15 mouse cellular contexts compared by ENCODE assay signal in genomic region chr2:117086766-117087457, GRCm38 (mm10). TPM values are rescaled to one million over a fixed set of nuclear protein-coding genes. Genes with fewer than 3 reads are reported as not detected.
DNase-seq lines count a peak whose midpoint lies in the region; ATAC-seq and TF ChIP-seq lines count a peak whose summit lies in the region.
"Had no signal": no experiment of that assay in that cellular context is flagged by ENCODE, and none has a peak within 500 bp of the region (broad histone marks: within the 10 kb centered on the region; RNA-seq: fewer than 3 reads in every experiment).

No protein-coding gene starts in this region.

- no peak for TF ChIP-seq POLR2A in liver, adult 2 months (IDR thresholded peaks at IDR 0.05; ENCODE audit: extremely low read depth, insufficient read depth, low read length)

- peaks cover 16% of the 10 kb centered on the region for H3K4me1 ChIP-seq in forebrain, embryonic 15.5 days
- peaks cover 22% of the 10 kb centered on the region for H3K4me1 ChIP-seq in forebrain, embryonic 10.5 days
- H3K4me1 ChIP-seq in liver, adult 2 months (ENCODE audit: control insufficient read depth, insufficient read depth, low read length): peaks cover 11% of the 10 kb centered on the region
- H3K4me1 ChIP-seq in liver, postnatal 0 days (ENCODE audit: insufficient read depth): peaks cover 11% of the 10 kb centered on the region; the same call in 1 of the 2 replicates
- 0 out of 2 replicates have a peak, but pooled peaks cover 3% of the 10 kb centered on the region for H3K4me1 ChIP-seq in stomach, embryonic 15.5 days
- 0 out of 2 replicates have a peak, but pooled peaks cover 5% of the 10 kb centered on the region for H3K4me1 ChIP-seq in midbrain, embryonic 13.5 days (replicated peaks)
- H3K4me1 ChIP-seq: midbrain, embryonic 12.5 days had no signal

- peak; percentile 81 for ATAC-seq in forebrain, embryonic 15.5 days (replicated peaks)
- ATAC-seq in liver, postnatal 0 days: no peak
- no peak for ATAC-seq in stomach, embryonic 15.5 days (ENCODE audit: insufficient read depth, low FRiP score, low read depth)
- no peak for ATAC-seq in midbrain, embryonic 13.5 days

- peak overlapping the region; percentile 14 for H3K27ac ChIP-seq in forebrain, embryonic 15.5 days (replicated peaks)
- no peak overlapping the region for H3K27ac ChIP-seq in forebrain, embryonic 10.5 days
- no peak overlapping the region for H3K27ac ChIP-seq in liver, adult 2 months (replicated peaks; ENCODE audit: insufficient read depth, low read depth, low read length)
- no peak overlapping the region for H3K27ac ChIP-seq in liver, postnatal 0 days (ENCODE audit: low read depth)
- H3K27ac ChIP-seq in stomach, embryonic 15.5 days: peak overlapping the region; percentile 31
- H3K27ac ChIP-seq in midbrain, embryonic 13.5 days: no peak overlapping the region
- H3K27ac ChIP-seq: hindbrain, embryonic 15.5 days; macrophage; midbrain, embryonic 12.5 days had no signal

- TF ChIP-seq EP300 in liver, postnatal 0 days (IDR thresholded peaks at IDR 0.05; ENCODE audit: low read depth): no peak

- no peaks in the 10 kb centered on the region for H3K36me3 ChIP-seq in forebrain, embryonic 15.5 days
- H3K36me3 ChIP-seq in forebrain, embryonic 10.5 days (replicated peaks): no peaks in the 10 kb centered on the region
- no peaks in the 10 kb centered on the region for H3K36me3 ChIP-seq in liver, adult 2 months (ENCODE audit: control insufficient read depth, insufficient read depth, low read length)
- H3K36me3 ChIP-seq in liver, postnatal 0 days (replicated peaks; ENCODE audit: insufficient read depth, low read length): no peaks in the 10 kb centered on the region
- H3K36me3 ChIP-seq in stomach, embryonic 15.5 days: no peaks in the 10 kb centered on the region
- no peaks in the 10 kb centered on the region for H3K36me3 ChIP-seq in midbrain, embryonic 13.5 days
- H3K36me3 ChIP-seq: hindbrain, embryonic 15.5 days; midbrain, embryonic 12.5 days had no signal

- H3K4me2 ChIP-seq in forebrain, embryonic 15.5 days (replicated peaks): no peak overlapping the region
- no peak overlapping the region for H3K4me2 ChIP-seq in liver, postnatal 0 days (ENCODE audit: low read depth, low read length)
- H3K4me2 ChIP-seq in stomach, embryonic 15.5 days: no peak overlapping the region
- no peak overlapping the region for H3K4me2 ChIP-seq in midbrain, embryonic 13.5 days (replicated peaks)
- H3K4me2 ChIP-seq: hindbrain, embryonic 15.5 days; midbrain, embryonic 12.5 days had no signal

- H3K9me3 ChIP-seq in forebrain, embryonic 15.5 days: no peaks in the 10 kb centered on the region
- H3K9me3 ChIP-seq in forebrain, embryonic 10.5 days: no peaks in the 10 kb centered on the region
- H3K9me3 ChIP-seq in liver, postnatal 0 days (ENCODE audit: low read length): no peaks in the 10 kb centered on the region
- H3K9me3 ChIP-seq in stomach, embryonic 15.5 days: no peaks in the 10 kb centered on the region
- H3K9me3 ChIP-seq in midbrain, embryonic 13.5 days: no peaks in the 10 kb centered on the region
- H3K9me3 ChIP-seq: hindbrain, embryonic 15.5 days; midbrain, embryonic 12.5 days had no signal

- H3K9ac ChIP-seq in forebrain, embryonic 15.5 days (replicated peaks): no peak overlapping the region
- H3K9ac ChIP-seq in liver, adult 2 months (ENCODE audit: low read depth, low read length): no peak overlapping the region
- H3K9ac ChIP-seq in liver, postnatal 0 days (replicated peaks): no peak overlapping the region
- H3K9ac ChIP-seq in stomach, embryonic 15.5 days: no peak overlapping the region
- H3K9ac ChIP-seq in midbrain, embryonic 13.5 days (replicated peaks): no peak overlapping the region
- H3K9ac ChIP-seq: hindbrain, embryonic 15.5 days; midbrain, embryonic 12.5 days had no signal

- no peak for TF ChIP-seq CTCF in liver, adult 2 months (IDR thresholded peaks at IDR 0.05; ENCODE audit: low read depth, low read length)
- TF ChIP-seq CTCF in liver, postnatal 0 days (IDR thresholded peaks at IDR 0.05; ENCODE audit: low read depth): no peak

- H3K79me2 ChIP-seq in liver, adult 2 months (ENCODE audit: control insufficient read depth, insufficient read depth, low read length): no peaks in the 10 kb centered on the region

- no peaks in the 10 kb centered on the region for H3K27me3 ChIP-seq in forebrain, embryonic 15.5 days
- H3K27me3 ChIP-seq in forebrain, embryonic 10.5 days (ENCODE audit: poor library complexity, severe bottlenecking): 0 out of 2 replicates have a peak, but pooled peaks cover 3% of the 10 kb centered on the region
- no peaks in the 10 kb centered on the region for H3K27me3 ChIP-seq in liver, adult 2 months (ENCODE audit: control insufficient read depth, insufficient read depth, low read length)
- H3K27me3 ChIP-seq in liver, postnatal 0 days (ENCODE audit: insufficient read depth, low read length): no peaks in the 10 kb centered on the region
- H3K27me3 ChIP-seq in stomach, embryonic 15.5 days (replicated peaks): no peaks in the 10 kb centered on the region
- H3K27me3 ChIP-seq in midbrain, embryonic 13.5 days: no peaks in the 10 kb centered on the region
- H3K27me3 ChIP-seq: hindbrain, embryonic 15.5 days; midbrain, embryonic 12.5 days had no signal

- no peak overlapping the region for H3K4me3 ChIP-seq in forebrain, embryonic 15.5 days
- no peak overlapping the region for H3K4me3 ChIP-seq in forebrain, embryonic 10.5 days
- H3K4me3 ChIP-seq in liver, adult 2 months (ENCODE audit: insufficient read depth, low read depth, low read length): no peak overlapping the region
- H3K4me3 ChIP-seq in liver, postnatal 0 days (ENCODE audit: low read depth, low read length): no peak overlapping the region
- H3K4me3 ChIP-seq in stomach, embryonic 15.5 days (replicated peaks): no peak overlapping the region
- H3K4me3 ChIP-seq in midbrain, embryonic 13.5 days (replicated peaks): no peak overlapping the region
- H3K4me3 ChIP-seq: hindbrain, embryonic 15.5 days; midbrain, embryonic 12.5 days had no signal

- 41% methylated on average over 1 of the region's 1 CpGs for WGBS in forebrain, embryonic 15.5 days
- 89% methylated on average over 1 of the region's 1 CpGs for WGBS in forebrain, embryonic 10.5 days
- 88% methylated on average over 1 of the region's 1 CpGs for WGBS in liver, adult 2 months
- 74% methylated on average over 1 of the region's 1 CpGs for WGBS in liver, postnatal 0 days (ENCODE audit: insufficient replicate concordance)
- WGBS in stomach, embryonic 15.5 days: 57% methylated on average over 1 of the region's 1 CpGs
- 70% methylated on average over 1 of the region's 1 CpGs for WGBS in midbrain, embryonic 13.5 days

- no peak for DNase-seq in forebrain, embryonic 10.5 days (ENCODE audit: extremely low spot score, low spot score)
- DNase-seq in liver, adult 2 months (ENCODE audit: extremely low read depth, low read depth, low spot score): peak; percentile 73
- no peak for DNase-seq in liver, postnatal 0 days
- peak; percentile 12 for DNase-seq in brain, embryonic 18.5 days (ENCODE audit: low read depth, low spot score)
- no peak for DNase-seq in thymus, postnatal 14 days
- DNase-seq: cerebellum, postnatal 10 days; embryo, embryonic 11 days; heart, adult 18-20 months; liver had no signal

RNA-seq across cellular contexts. Expression of gene Spred1, which starts 34.3 kb away (rescaled TPM):
- polyA plus RNA-seq in forebrain, embryonic 15.5 days (2015; fragmentation: Nextera tagmentation; extraction: Ambion mirVana): 11.6 and 13.1 TPM in 2 replicates
- polyA plus RNA-seq in forebrain, embryonic 10.5 days (2016; fragmentation: Nextera tagmentation; extraction: Ambion mirVana): 7.2 and 7.4 TPM in 2 replicates
- 15.5 and 16.2 TPM in 2 replicates for total RNA-seq in liver, adult 2 months (2014; rRNA removed)
- polyA plus RNA-seq in liver, adult 2 months (2012; rRNA removed): 2.2 and 2.4 TPM in 2 replicates
- polyA plus RNA-seq in liver, postnatal 0 days (2015; fragmentation: Nextera tagmentation; extraction: Ambion mirVana): 2.7 and 2.8 TPM in 2 replicates
- polyA plus RNA-seq in stomach, embryonic 15.5 days (2015; fragmentation: Nextera tagmentation; extraction: Ambion mirVana): 14.4 and 15.1 TPM in 2 replicates
- 7.4 and 7.9 TPM in 2 replicates for polyA plus RNA-seq in midbrain, embryonic 13.5 days (2015; fragmentation: Nextera tagmentation; extraction: Ambion mirVana)

Comparison
In these comparisons a context has a peak if more than half of its experiments do, and no peak if none do; other contexts are left out.
1. H3K27ac ChIP-seq: peak in forebrain, embryonic 15.5 days (single experiment) and stomach, embryonic 15.5 days (single experiment); none in forebrain, embryonic 10.5 days (single experiment), liver, adult 2 months (single experiment), liver, postnatal 0 days (single experiment) and midbrain, embryonic 13.5 days (single experiment).
2. DNase-seq: peak in liver, adult 2 months (single experiment) and brain, embryonic 18.5 days (single experiment); none in forebrain, embryonic 10.5 days (single experiment), liver, postnatal 0 days (single experiment) and thymus, postnatal 14 days (single experiment).